Mouse (Mus musculus) liver, embryonic 12.5 days (tissue): Measurements from ENCODE around the gene Rcn3. TPM values are rescaled to one million over a fixed set of nuclear protein-coding genes. Genes with fewer than 3 reads are reported as not detected.
"Not testable (repeated sequence)": the region's sequence is repeated elsewhere in the genome, so short reads cannot be mapped to it uniquely, and the experiment has no call there.

Experiments
- ATAC-seq: fragments of 200-750 bp; cut with Nextera tagmentation; 2 replicates; pipeline ENCODE4 v1.8.0; 2017; ENCODE audit warnings: moderate number of reproducible peaks, mild to moderate bottlenecking, moderate library complexity
- H3K27ac ChIP-seq: fragments of 300-500 bp; sonication (generic); 2 replicates; pipeline ENCODE4 v1.5.1; 2016; ENCODE audit warnings: mild to moderate bottlenecking
- H3K27me3 ChIP-seq: fragments of 300-500 bp; sonication (generic); replicated peaks from 2 replicates; pipeline ENCODE4 v1.6.1; 2016; ENCODE audit warnings: mild to moderate bottlenecking, moderate library complexity
- H3K36me3 ChIP-seq: fragments of 300-500 bp; sonication (generic); 2 replicates; pipeline ENCODE4 v1.6.1; 2016; ENCODE audit warnings: mild to moderate bottlenecking, moderate library complexity
- H3K4me1 ChIP-seq: fragments of 300-500 bp; sonication (generic); 2 replicates; pipeline ENCODE4 v1.6.1; 2016
- H3K4me2 ChIP-seq: fragments of 300-500 bp; sonication (generic); 2 replicates; pipeline ENCODE4 v1.6.1; 2016; ENCODE audit warnings: mild to moderate bottlenecking, moderate library complexity
- H3K4me3 ChIP-seq: fragments of 300-500 bp; sonication (generic); 2 replicates; pipeline ENCODE4 v1.5.1; 2016; ENCODE audit warnings: mild to moderate bottlenecking, moderate library complexity
- H3K9ac ChIP-seq: fragments of 300-500 bp; sonication (generic); 2 replicates; pipeline ENCODE4 v1.6.1; 2016; ENCODE audit warnings: mild to moderate bottlenecking, moderate library complexity
- H3K9me3 ChIP-seq: fragments of 300-500 bp; sonication (generic); replicated peaks from 2 replicates; pipeline ENCODE4 v1.6.1; 2016; ENCODE audit warnings: mild to moderate bottlenecking, moderate library complexity
- WGBS: fragments of 180-500 bp; shearing (Covaris S2); methylation state at CpG from one replicate; pipeline ENCODE4 v1.1.7; 2016; ENCODE audit not compliant: insufficient replicate concordance; 5-methylcytosine and 5-hydroxymethylcytosine counted together
- polyA plus RNA-seq: library from polyadenylated mRNA; unstranded; fragments of >200 nt; fragmentation: Nextera tagmentation; extraction: Ambion mirVana; gene quantifications from 2 replicates; pipeline ENCODE4 v1.2.1, GENCODE M21; 2016

Gene Rcn3
- polyA plus RNA-seq, 1 experiment from 2014 or later: 70.9 TPM

DNA sequence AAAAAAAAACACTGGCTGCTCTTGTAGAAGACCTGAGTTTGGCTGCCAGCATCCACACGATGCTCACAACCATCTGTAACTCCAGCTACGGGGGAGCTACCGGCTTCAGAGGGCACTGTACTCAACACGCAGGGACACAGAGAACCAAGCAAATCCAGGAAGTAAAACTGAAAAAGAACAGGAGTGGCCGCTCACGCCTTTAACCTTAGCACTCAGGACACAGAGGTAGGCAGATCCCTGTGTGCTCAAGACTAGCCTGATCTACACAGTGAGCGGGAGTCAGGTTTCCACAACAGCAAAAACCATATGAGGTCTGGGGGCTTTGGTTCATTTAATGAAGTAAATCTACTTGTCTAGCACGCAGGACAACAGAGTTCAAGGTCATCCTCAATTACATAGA lies 13.5 kb upstream of the Rcn3 start:
- no peaks in the 10 kb centered on the region for H3K9me3 ChIP-seq
- H3K36me3 ChIP-seq: no peaks in the 10 kb centered on the region
- H3K4me2 ChIP-seq: no peak overlapping the region
- no peak overlapping the region for H3K4me3 ChIP-seq
- no peak for ATAC-seq
- 69% methylated on average over 8 of the region's 8 CpGs for WGBS
- H3K27me3 ChIP-seq: no peaks in the 10 kb centered on the region
- no peak overlapping the region for H3K9ac ChIP-seq
- H3K27ac ChIP-seq: no peak overlapping the region
- peaks cover 33% of the 10 kb centered on the region for H3K4me1 ChIP-seq

DNA sequence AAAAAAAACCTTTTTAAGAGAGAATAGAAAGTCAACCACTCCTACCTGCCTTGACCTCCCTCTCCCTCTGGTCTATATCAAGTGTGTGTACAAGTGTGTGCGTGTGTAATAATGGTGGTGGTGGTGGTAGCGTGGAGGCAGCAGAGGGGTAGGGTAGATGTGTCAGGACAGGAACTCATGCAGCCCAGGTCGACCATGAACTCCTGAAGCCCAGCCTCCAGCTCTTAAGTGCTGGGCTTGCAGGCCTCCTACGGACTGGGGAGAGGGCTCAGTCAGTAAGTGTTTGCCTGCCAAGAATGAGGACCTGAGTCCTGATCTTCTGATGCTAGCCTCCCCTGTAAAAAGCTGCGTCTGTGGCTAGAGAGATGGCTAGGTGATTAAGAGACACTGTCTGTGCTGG lies 12.9 kb upstream of the Rcn3 start:
- Histone ChIP-seq H3K27me3 (no peaks in the 10 kb centered on the region), H3K4me2 (no peak overlapping the region), H3K9me3 (no peaks in the 10 kb centered on the region), H3K9ac (no peak overlapping the region), H3K4me1 (peaks cover 28% of the 10 kb centered on the region), H3K4me3 (no peak overlapping the region), H3K36me3 (no peaks in the 10 kb centered on the region), H3K27ac (no peak overlapping the region)
- no peak for ATAC-seq
- 74% methylated on average over 5 of the region's 5 CpGs for WGBS

DNA sequence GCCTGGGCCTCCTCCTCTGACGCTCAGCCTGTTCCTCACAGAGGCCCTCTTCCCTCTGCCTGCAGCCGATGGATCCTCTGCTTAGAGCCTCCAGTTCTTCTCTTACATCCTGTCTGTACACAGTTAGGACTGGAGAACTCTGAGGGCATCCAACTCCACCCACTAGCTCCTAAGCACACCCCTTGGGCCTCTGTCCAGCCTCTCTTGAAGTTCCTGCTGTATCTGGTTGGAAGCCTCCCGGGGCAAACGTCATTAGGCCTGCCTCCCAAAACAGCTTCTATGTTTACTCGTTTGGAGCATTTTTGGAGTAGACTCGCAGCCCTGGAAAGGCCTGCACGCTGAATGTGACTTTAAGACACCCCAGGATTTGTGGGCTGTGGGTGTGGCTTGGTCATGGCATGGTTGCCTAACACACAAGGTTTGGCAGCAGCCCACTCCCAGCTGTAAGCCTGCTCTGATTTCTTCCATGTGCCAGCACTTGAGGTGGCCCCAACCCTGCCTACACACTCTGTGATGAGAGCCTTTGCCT lies 11.7 kb upstream of the Rcn3 start, which contains the start of gene Fcgrt:
Gene Fcgrt, minus strand, starts transcription at position 200 of the 529 bp plus-strand sequence.
- Histone ChIP-seq H3K4me2 (peak within 1 kb of the TSS; percentile 50), H3K4me3 (peak within 1 kb of the TSS; percentile 26; the same call in 1 of the 2 replicates), H3K27me3 (no peaks in the 10 kb centered on the region), H3K9me3 (no peaks in the 10 kb centered on the region), H3K4me1 (peaks cover 28% of the 10 kb centered on the region), H3K9ac (0 out of 2 replicates have a peak within 1 kb of the TSS, but pooled peaks have one; percentile 25), H3K27ac (peak within 1 kb of the TSS; percentile 33), H3K36me3 (no peaks in the 10 kb centered on the region; the same call in 1 of the 2 replicates)
- 49% methylated on average over 7 of the region's 7 CpGs for WGBS
- ATAC-seq: peak; percentile 63

DNA sequence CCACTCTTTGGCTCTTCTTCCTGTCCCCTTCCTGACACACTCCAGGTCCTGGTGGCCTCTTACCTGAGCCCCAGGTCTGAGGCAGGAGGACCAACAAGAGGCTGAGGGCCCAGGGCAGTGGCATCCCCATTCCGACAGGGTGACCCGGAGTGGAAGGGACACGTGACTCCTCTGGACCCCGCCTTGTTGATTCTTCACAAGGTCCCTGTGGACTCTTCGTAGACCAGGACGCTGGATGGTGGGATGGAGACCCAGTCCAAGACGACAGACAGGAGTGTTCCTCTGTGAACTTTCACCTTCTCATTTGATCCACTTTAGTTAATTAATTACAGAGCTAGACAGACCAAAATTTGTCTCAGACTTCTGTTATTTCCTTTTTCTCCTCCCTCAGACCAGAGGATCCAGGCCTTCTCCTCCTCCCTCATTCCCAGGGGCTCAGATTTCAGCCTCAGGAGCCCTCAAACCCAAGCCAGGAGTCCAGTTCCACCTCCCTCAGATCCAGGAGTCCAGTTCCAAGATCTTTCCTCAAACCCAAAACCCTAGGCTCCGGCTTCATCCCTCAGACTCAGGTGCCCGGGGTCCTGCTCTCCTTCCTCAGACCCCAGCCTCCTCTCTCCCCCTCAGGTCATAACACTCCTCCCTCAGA lies 11.0 kb upstream of the Rcn3 start:
- no peaks in the 10 kb centered on the region; the same call in 1 of the 2 replicates for H3K36me3 ChIP-seq
- H3K27ac ChIP-seq: peak overlapping the region; percentile 33; the same call in 1 of the 2 replicates
- peak overlapping the region; percentile 26; the same call in 1 of the 2 replicates for H3K4me3 ChIP-seq
- H3K4me2 ChIP-seq: peak overlapping the region; percentile 50
- H3K27me3 ChIP-seq: 0 out of 2 replicates have a peak, but pooled peaks cover 3% of the 10 kb centered on the region
- no peak; the same call in 1 of the 2 replicates for ATAC-seq
- WGBS: 67% methylated on average over 9 of the region's 9 CpGs
- no peaks in the 10 kb centered on the region for H3K9me3 ChIP-seq
- peaks cover 28% of the 10 kb centered on the region for H3K4me1 ChIP-seq
- 0 out of 2 replicates have a peak overlapping the region, but pooled peaks have one; percentile 25 for H3K9ac ChIP-seq

DNA sequence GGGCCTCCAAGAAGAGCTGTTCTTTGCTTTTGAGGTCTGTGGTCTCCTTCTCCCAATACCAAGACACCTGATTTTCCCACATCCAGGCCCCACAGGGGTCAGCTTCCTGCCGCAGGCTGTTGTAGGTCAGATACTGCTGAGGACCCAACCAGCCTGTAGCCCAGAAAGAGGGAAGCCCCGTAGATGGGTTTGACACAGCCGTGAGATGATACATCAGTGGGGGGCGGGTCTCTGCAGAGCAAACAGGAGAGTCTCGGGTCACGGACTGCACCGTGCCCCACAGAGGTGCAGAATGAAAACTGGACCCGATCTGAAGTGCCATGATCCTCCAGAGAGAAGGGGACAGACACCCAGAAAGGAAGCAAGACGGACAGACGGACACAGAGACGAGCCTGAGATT lies 10.4 kb upstream of the Rcn3 start:
- no peaks in the 10 kb centered on the region for H3K9me3 ChIP-seq
- no peak overlapping the region for H3K9ac ChIP-seq
- peaks cover 30% of the 10 kb centered on the region for H3K4me1 ChIP-seq
- H3K27ac ChIP-seq: no peak overlapping the region
- WGBS: 49% methylated on average over 11 of the region's 11 CpGs
- 0 out of 2 replicates have a peak, but pooled peaks cover 3% of the 10 kb centered on the region for H3K27me3 ChIP-seq
- H3K4me3 ChIP-seq: no peak overlapping the region
- H3K4me2 ChIP-seq: peak overlapping the region; percentile 50
- no peak for ATAC-seq
- H3K36me3 ChIP-seq: no peaks in the 10 kb centered on the region; the same call in 1 of the 2 replicates

DNA sequence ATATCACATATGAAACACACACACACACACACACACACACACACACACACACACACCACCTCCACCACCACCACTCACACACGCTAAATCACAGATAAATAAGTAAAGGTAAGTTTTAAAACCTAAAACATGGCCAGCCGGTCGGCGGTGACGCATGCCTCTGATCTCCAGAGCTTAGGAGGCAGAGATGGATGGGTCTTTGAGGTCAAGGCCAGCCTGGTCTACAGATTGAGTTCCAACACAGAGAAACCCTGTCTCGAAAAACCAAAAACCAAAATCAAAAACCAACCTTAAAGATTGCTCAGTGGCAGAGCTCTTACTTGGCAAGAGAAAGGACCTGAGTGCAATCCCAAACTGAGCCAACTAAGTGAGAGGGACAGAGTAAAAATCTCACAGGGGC lies 8.0 kb upstream of the Rcn3 start:
- Histone ChIP-seq H3K27ac (no peak overlapping the region), H3K36me3 (no peaks in the 10 kb centered on the region; the same call in 1 of the 2 replicates), H3K27me3 (0 out of 2 replicates have a peak, but pooled peaks cover 3% of the 10 kb centered on the region), H3K9me3 (no peaks in the 10 kb centered on the region), H3K4me3 (no peak overlapping the region), H3K4me1 (peaks cover 36% of the 10 kb centered on the region), H3K4me2 (no peak overlapping the region), H3K9ac (no peak overlapping the region)
- ATAC-seq: no peak
- 85% methylated on average over 6 of the region's 6 CpGs for WGBS

DNA sequence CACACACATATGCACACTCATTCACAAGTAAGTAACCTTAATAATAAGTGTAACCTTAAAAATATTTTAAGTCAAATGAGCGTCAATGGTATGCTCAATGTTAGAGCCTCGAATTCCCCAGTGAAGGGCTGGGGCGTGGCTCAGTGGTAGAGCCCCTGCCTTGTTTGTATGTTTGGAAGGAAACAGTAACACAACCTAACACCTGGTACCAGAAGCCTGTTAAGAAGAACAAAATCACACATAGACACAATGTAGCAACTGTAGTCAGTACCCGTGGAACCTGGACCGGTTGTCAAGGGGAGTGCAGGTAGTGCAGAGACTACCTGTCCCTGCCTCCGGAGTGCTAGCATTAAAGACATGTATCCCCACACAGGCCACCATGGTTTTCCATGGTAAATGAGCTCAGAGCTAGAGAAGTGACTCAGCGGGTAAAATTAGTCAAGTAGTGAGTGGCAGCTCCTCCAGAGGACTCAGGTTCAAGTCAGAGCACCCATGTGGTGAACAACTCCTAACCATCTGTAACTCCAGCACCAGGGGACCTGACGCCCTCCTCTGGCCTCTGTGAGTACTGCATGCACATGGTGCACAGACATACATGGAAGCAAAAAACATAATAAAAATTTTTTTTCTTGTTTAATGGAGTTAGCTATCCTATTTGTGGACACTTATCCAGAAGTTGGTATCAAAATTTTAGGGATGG lies 6.7 kb upstream of the Rcn3 start:
- H3K36me3 ChIP-seq: no peaks in the 10 kb centered on the region; the same call in 1 of the 2 replicates
- H3K9ac ChIP-seq: no peak overlapping the region
- no peak overlapping the region for H3K4me3 ChIP-seq
- ATAC-seq: no peak
- no peaks in the 10 kb centered on the region for H3K9me3 ChIP-seq
- 0 out of 2 replicates have a peak, but pooled peaks cover 3% of the 10 kb centered on the region for H3K27me3 ChIP-seq
- H3K4me2 ChIP-seq: no peak overlapping the region
- H3K4me1 ChIP-seq: peaks cover 41% of the 10 kb centered on the region
- no peak overlapping the region for H3K27ac ChIP-seq
- WGBS: 76% methylated on average over 8 of the region's 8 CpGs

DNA sequence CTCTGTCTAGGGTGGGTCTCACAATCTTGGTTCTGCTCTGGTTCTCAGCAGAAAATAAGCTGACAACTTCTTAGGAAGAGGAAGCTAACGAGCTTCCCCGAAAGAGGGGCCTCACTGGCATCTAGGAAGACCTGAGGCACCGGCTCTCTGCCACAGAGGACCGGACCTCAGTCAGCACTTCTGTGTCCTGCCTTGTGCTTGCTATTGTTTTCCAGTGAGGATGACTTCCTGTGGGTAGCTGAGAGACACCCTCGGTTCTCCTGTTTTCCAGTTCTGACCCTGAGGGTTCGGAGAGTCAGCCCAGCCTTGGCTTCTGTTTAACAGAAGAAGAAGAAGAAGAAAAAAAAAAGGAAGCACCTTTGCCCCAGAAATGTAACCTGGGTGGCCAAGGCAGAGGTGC lies 5.5 kb upstream of the Rcn3 start:
- Histone ChIP-seq H3K27ac (peak overlapping the region; percentile 15; the same call in 1 of the 2 replicates), H3K9ac (no peak overlapping the region), H3K27me3 (0 out of 2 replicates have a peak, but pooled peaks cover 3% of the 10 kb centered on the region), H3K4me3 (no peak overlapping the region), H3K36me3 (no peaks in the 10 kb centered on the region; the same call in 1 of the 2 replicates), H3K4me1 (peaks cover 45% of the 10 kb centered on the region), H3K9me3 (no peaks in the 10 kb centered on the region), H3K4me2 (no peak overlapping the region)
- ATAC-seq: peak; percentile 31; the same call in 1 of the 2 replicates
- 26% methylated on average over 6 of the region's 6 CpGs for WGBS

DNA sequence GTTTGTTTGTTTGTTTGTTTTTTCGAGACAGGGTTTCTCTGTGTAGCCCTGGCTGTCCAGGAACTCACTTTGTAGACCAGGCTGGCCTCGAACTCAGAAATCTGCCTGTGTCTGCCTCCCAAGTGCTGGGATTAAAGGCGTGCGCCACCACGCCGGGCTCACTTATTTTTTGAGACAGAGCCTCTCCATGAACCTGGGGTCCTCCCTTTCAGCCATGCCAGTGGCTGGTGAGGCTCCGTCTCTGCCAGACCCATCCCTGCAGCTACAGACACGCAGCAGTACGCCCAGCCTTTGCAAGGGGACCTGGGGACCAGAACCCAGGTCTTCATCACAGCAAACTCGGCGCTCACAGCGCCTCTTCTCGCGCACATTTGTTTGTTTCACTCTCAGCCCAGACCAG lies 3.9 kb upstream of the Rcn3 start:
- not testable (repeated sequence) for H3K4me3 ChIP-seq, H3K36me3 ChIP-seq, H3K9me3 ChIP-seq, H3K9ac ChIP-seq, H3K27ac ChIP-seq, H3K4me2 ChIP-seq, ATAC-seq, H3K27me3 ChIP-seq
- WGBS: 83% methylated on average over 14 of the region's 14 CpGs
- H3K4me1 ChIP-seq: peaks cover 50% of the 10 kb centered on the region

DNA sequence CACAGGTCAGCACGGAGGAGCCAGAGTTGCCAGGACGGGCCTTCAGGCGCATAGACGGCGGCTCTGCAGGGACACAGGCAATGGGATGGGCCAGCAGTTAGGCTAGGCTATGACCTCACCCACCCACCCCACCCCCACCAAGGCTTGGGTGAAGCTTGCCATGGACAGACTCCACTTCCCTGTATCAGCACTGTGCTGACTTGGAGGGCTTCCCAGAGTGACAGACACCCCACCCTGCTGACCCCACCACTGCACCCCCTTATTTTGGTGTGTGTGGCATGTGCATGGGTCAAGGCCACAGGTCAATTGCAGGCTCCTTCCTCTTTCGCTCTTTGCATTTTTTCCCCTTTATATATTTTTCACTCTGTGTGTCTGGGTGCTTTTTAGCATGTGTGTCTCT lies 3.3 kb upstream of the Rcn3 start:
- H3K9me3 ChIP-seq: no peaks in the 10 kb centered on the region
- 56% methylated on average over 6 of the region's 6 CpGs for WGBS

DNA sequence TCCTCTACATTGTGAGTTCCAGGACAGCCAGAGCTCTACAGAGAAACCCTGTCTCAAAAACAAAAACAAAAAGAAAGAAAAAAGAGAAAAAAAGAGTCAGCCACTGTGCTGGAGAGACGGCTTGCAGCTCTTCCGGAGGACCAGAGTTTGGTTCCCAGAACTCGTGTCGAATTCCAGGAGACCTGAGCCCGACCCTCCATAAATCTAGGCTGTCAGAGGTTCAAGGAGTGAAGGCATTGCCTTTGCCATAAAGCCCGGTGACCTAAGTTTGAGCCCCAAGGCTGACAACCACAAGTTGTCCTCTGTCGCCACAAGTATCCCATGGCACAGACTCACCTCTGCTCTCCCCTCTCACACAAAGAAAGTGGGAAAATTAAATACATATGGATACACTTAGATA lies 2.1 kb upstream of the Rcn3 start:
- Histone ChIP-seq H3K9ac (no peak overlapping the region), H3K9me3 (no peaks in the 10 kb centered on the region), H3K4me1 (peaks cover 63% of the 10 kb centered on the region), H3K27ac (peak overlapping the region; percentile 7; the same call in 1 of the 2 replicates), H3K4me3 (no peak overlapping the region), H3K27me3 (0 out of 2 replicates have a peak, but pooled peaks cover 3% of the 10 kb centered on the region), H3K36me3 (no peaks in the 10 kb centered on the region; the same call in 1 of the 2 replicates), H3K4me2 (no peak overlapping the region; the same call in 1 of the 2 replicates)
- 55% methylated on average over 7 of the region's 7 CpGs for WGBS
- ATAC-seq: no peak

More for the DNA sequence above, 3.3 kb upstream of the Rcn3 start:
- H3K4me3 ChIP-seq: no peak overlapping the region
- no peaks in the 10 kb centered on the region; the same call in 1 of the 2 replicates for H3K36me3 ChIP-seq
- H3K27ac ChIP-seq: no peak overlapping the region
- peaks cover 56% of the 10 kb centered on the region for H3K4me1 ChIP-seq
- H3K9ac ChIP-seq: no peak overlapping the region
- ATAC-seq: no peak
- no peak overlapping the region for H3K4me2 ChIP-seq
- H3K27me3 ChIP-seq: 0 out of 2 replicates have a peak, but pooled peaks cover 3% of the 10 kb centered on the region
